Mouse (Mus musculus) heart, postnatal 0 days (tissue): ENCODE results near the gene Parva.

Experiments
- CTCF ChIP-seq: IDR thresholded peaks from 2 replicates; pipeline ENCODE4 v1.5.1; 2016; ENCODE audit warnings: antibody characterized with exemption, control low read depth, low read depth
- EP300 ChIP-seq: IDR thresholded peaks from 2 replicates; pipeline ENCODE4 v1.6.1; 2016; ENCODE audit warnings: antibody characterized with exemption, low read depth

DNA sequence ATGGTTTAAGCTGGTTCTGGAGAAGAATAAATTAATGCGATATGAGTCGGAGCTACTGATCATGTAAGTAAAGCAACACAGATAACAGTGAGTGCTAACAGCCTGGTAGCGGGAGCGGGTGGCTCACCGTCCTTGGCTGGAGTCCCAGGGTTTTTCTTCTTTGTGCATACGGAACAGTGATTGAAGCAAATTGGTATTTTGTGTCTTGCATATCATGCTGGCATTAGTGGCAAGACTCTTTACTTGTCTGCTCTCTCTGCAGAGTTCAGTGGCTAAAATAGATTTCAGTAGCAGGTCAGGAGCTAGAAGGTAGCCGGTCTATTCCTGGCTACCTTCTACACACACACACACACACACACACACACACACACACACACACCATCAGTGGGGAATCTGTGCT is 19.7 kb upstream of the Parva start:
- TF ChIP-seq CTCF (no peak), EP300 (no peak)
